Mouse (Mus musculus) small intestine, adult 2 months (tissue): ENCODE data around the gene Bcl2l15.
"Not testable (repeated sequence)": the region's sequence is repeated elsewhere in the genome, so short reads cannot be mapped to it uniquely, and the experiment has no call there.

Experiments used
- CTCF ChIP-seq: fragments of 200-500 bp; IDR thresholded peaks from 2 replicates; pipeline ENCODE4 v1.5.1; 2012; ENCODE audit warnings: low read depth, mild to moderate bottlenecking, control low read depth, inconsistent platforms, low read length, moderate library complexity, mixed read lengths; ENCODE audit not compliant: insufficient replicate concordance, insufficient read length; ENCODE audit errors: extremely low read depth
- POLR2A ChIP-seq: fragments of 200-500 bp; IDR thresholded peaks from 2 replicates; pipeline ENCODE4 v1.6.1; 2012; ENCODE audit warnings: low read depth, mild to moderate bottlenecking, control low read depth, inconsistent platforms, low read length, moderate library complexity

GRCm38 (mm10) chr3:103840946-103841345 is 8.5 kb downstream of the Bcl2l15 start:
- TF ChIP-seq POLR2A, CTCF: not testable (repeated sequence)
